Mouse (Mus musculus) MEL (cell line): ENCODE results near the gene Hectd3. TPM values are rescaled to one million over a fixed set of nuclear protein-coding genes. Genes with fewer than 3 reads are reported as not detected.

ENCODE experiments used
- DNase-seq: peaks from one replicate; pipeline ENCODE4 v3.0.0; 2011; ENCODE audit warnings: low read depth, low spot score
- H3K27ac ChIP-seq: 2 replicates; pipeline ENCODE4 v1.5.1; 2012; ENCODE audit warnings: low read depth, mild to moderate bottlenecking, control low read depth, low read length, moderate library complexity; ENCODE audit not compliant: control insufficient read depth
- H3K27me3 ChIP-seq, 2 experiments: fragments of 150-350 bp in 1 of 2; sonication (generic) in 1 of 2; 2 replicates each; pipeline ENCODE4 v1.6.1; 2012; ENCODE audit warnings: low read length in 2 of 2, mild to moderate bottlenecking in 2 of 2, improper control_type of control experiment in 1 of 2, moderate library complexity in 1 of 2; ENCODE audit not compliant: insufficient read depth in 2 of 2, control insufficient read depth in 1 of 2
- H3K36me3 ChIP-seq, 2 experiments: 2 replicates each; pipeline ENCODE4 v1.6.1; 2012 to 2014; ENCODE audit warnings: low read length in 2 of 2, improper control_type of control experiment in 1 of 2, inconsistent platforms in 1 of 2, mild to moderate bottlenecking in 1 of 2; ENCODE audit not compliant: insufficient read depth in 2 of 2, control insufficient read depth in 1 of 2
- H3K4me1 ChIP-seq, 2 experiments: fragments of 150-350 bp in 1 of 2; sonication (generic) in 1 of 2; 2 replicates each; pipeline ENCODE4 v1.6.1; 2012; ENCODE audit warnings: low read length in 2 of 2, improper control_type of control experiment in 1 of 2, mild to moderate bottlenecking in 1 of 2; ENCODE audit not compliant: insufficient read depth in 2 of 2, control insufficient read depth in 1 of 2
- H3K4me3 ChIP-seq, 2 experiments: fragments of 150-350 bp in 1 of 2; sonication (generic) in 1 of 2; 2 replicates each; pipeline ENCODE4 v1.5.1; 2012; ENCODE audit warnings: low read depth in 2 of 2, low read length in 2 of 2, mild to moderate bottlenecking in 2 of 2, moderate library complexity in 2 of 2, control low read depth in 1 of 2, improper control_type of control experiment in 1 of 2; ENCODE audit not compliant: control insufficient read depth in 1 of 2, insufficient read depth in 1 of 2
- H3K79me2 ChIP-seq: 2 replicates; pipeline ENCODE4 v1.6.1; 2012; ENCODE audit warnings: mild to moderate bottlenecking, low read length, moderate library complexity; ENCODE audit not compliant: control insufficient read depth, poor library complexity, insufficient read depth
- H3K9ac ChIP-seq: 2 replicates; pipeline ENCODE4 v1.6.1; 2012; ENCODE audit warnings: low read depth, mild to moderate bottlenecking, control low read depth, low read length, moderate library complexity; ENCODE audit not compliant: control insufficient read depth, poor library complexity, severe bottlenecking
- H3K9me3 ChIP-seq: fragments of 150-350 bp; sonication (generic); replicated peaks from 2 replicates; pipeline ENCODE4 v1.6.1; 2012; ENCODE audit warnings: mild to moderate bottlenecking, low read length, improper control_type of control experiment, moderate library complexity; ENCODE audit not compliant: insufficient read depth
- BHLHE40 ChIP-seq: IDR thresholded peaks from 2 replicates; pipeline ENCODE4 v1.6.1; 2012; ENCODE audit warnings: low read depth, mild to moderate bottlenecking, inconsistent platforms, low read length, improper control_type of control experiment, borderline replicate concordance
- CHD2 ChIP-seq: IDR thresholded peaks from 2 replicates; pipeline ENCODE4 v1.6.1; 2011; ENCODE audit warnings: low read length, improper control_type of control experiment
- CTCF ChIP-seq, 3 experiments: IDR thresholded peaks in 2 of 3; conservative IDR thresholded peaks in 1 of 3; 2 replicates each; pipeline ENCODE4 v1.5.1; 2011 to 2012; ENCODE audit warnings: low read length in 3 of 3, low read depth in 2 of 3, mild to moderate bottlenecking in 2 of 3, improper control_type of control experiment in 1 of 3, inconsistent platforms in 1 of 3, mixed read lengths in 1 of 3, moderate library complexity in 1 of 3; ENCODE audit not compliant: control insufficient read depth in 1 of 3, insufficient read depth in 1 of 3, poor library complexity in 1 of 3, severe bottlenecking in 1 of 3
- EP300 ChIP-seq, 2 experiments: IDR thresholded peaks; 2 replicates each; pipeline ENCODE4 v1.6.1; 2011; ENCODE audit warnings: improper control_type of control experiment in 2 of 2, low read length in 2 of 2, low read depth in 1 of 2, mild to moderate bottlenecking in 1 of 2
- ETS1 ChIP-seq: IDR thresholded peaks from 2 replicates; pipeline ENCODE4 v1.6.1; 2012; ENCODE audit warnings: low read depth, mild to moderate bottlenecking, inconsistent platforms, low read length, improper control_type of control experiment, moderate library complexity
- GATA1 ChIP-seq: IDR thresholded peaks from 2 replicates; pipeline ENCODE4 v1.6.1; 2011; ENCODE audit warnings: low read depth, low read length, improper control_type of control experiment
- HCFC1 ChIP-seq: IDR thresholded peaks from 2 replicates; pipeline ENCODE4 v1.6.1; 2012; ENCODE audit warnings: low read depth, mild to moderate bottlenecking, inconsistent platforms, low read length, improper control_type of control experiment, moderate library complexity
- JUND ChIP-seq: IDR thresholded peaks from 2 replicates; pipeline ENCODE4 v1.6.1; 2011; ENCODE audit warnings: low read depth, mild to moderate bottlenecking, improper control_type of control experiment, low read length
- KAT2A ChIP-seq: conservative IDR thresholded peaks from 2 replicates; pipeline ENCODE4 v1.6.1; 2012; ENCODE audit warnings: low read depth, low read length, improper control_type of control experiment, inconsistent platforms
- MAX ChIP-seq: IDR thresholded peaks from 2 replicates; pipeline ENCODE4 v1.6.1; 2011; ENCODE audit warnings: low read length, improper control_type of control experiment
- MAZ ChIP-seq: IDR thresholded peaks from 2 replicates; pipeline ENCODE4 v1.6.1; 2012; ENCODE audit warnings: low read depth, mild to moderate bottlenecking, inconsistent platforms, low read length, improper control_type of control experiment
- MEF2A ChIP-seq: IDR thresholded peaks from 2 replicates; pipeline ENCODE4 v1.6.1; 2014; ENCODE audit warnings: low read depth, mild to moderate bottlenecking, inconsistent platforms, low read length, improper control_type of control experiment; ENCODE audit not compliant: poor library complexity, insufficient replicate concordance, severe bottlenecking; ENCODE audit errors: extremely low read depth
- MYB ChIP-seq: IDR thresholded peaks from 2 replicates; pipeline ENCODE4 v1.6.1; 2011; ENCODE audit warnings: mild to moderate bottlenecking, low read depth, low read length, improper control_type of control experiment
- MYC ChIP-seq: IDR thresholded peaks from 2 replicates; pipeline ENCODE4 v1.6.1; 2011; ENCODE audit warnings: low read depth, mild to moderate bottlenecking, low read length, improper control_type of control experiment, moderate library complexity
- NRF1 ChIP-seq: IDR thresholded peaks from 2 replicates; pipeline ENCODE4 v1.6.1; 2014; ENCODE audit warnings: low read depth, mild to moderate bottlenecking, inconsistent platforms, low read length, improper control_type of control experiment, moderate library complexity; ENCODE audit not compliant: poor library complexity, insufficient read depth, severe bottlenecking
- POLR2A ChIP-seq, 2 experiments: IDR thresholded peaks; 2 replicates each; pipeline ENCODE4 v1.6.1; 2011 to 2012; ENCODE audit warnings: low read length in 2 of 2, mild to moderate bottlenecking in 2 of 2, control low read depth in 1 of 2, improper control_type of control experiment in 1 of 2, low read depth in 1 of 2, moderate library complexity in 1 of 2; ENCODE audit not compliant: control insufficient read depth in 1 of 2, insufficient read depth in 1 of 2, poor library complexity in 1 of 2
- POLR2AphosphoS2 ChIP-seq: IDR thresholded peaks from 2 replicates; pipeline ENCODE4 v1.6.1; 2011; ENCODE audit warnings: low read length, improper control_type of control experiment
- RAD21 ChIP-seq: IDR thresholded peaks from 2 replicates; pipeline ENCODE4 v1.6.1; 2011; ENCODE audit warnings: mild to moderate bottlenecking, low read depth, low read length, improper control_type of control experiment
- SIN3A ChIP-seq: IDR thresholded peaks from 2 replicates; pipeline ENCODE4 v1.6.1; 2012; ENCODE audit warnings: low read length, improper control_type of control experiment, inconsistent platforms
- SMC3 ChIP-seq: IDR thresholded peaks from 2 replicates; pipeline ENCODE4 v1.6.1; 2011; ENCODE audit warnings: low read depth, low read length, improper control_type of control experiment
- TBP ChIP-seq: IDR thresholded peaks from 2 replicates; pipeline ENCODE4 v1.8.0; 2011; ENCODE audit warnings: low read depth, low read length, improper control_type of control experiment
- UBTF ChIP-seq: IDR thresholded peaks from 2 replicates; pipeline ENCODE4 v1.6.1; 2012; ENCODE audit warnings: low read depth, mild to moderate bottlenecking, inconsistent platforms, low read length, improper control_type of control experiment, moderate library complexity, borderline replicate concordance; ENCODE audit not compliant: insufficient read depth
- ZC3H11A ChIP-seq: IDR thresholded peaks from 2 replicates; pipeline ENCODE4 v1.6.1; 2012; ENCODE audit warnings: low read depth, mild to moderate bottlenecking, inconsistent platforms, low read length, improper control_type of control experiment
- ZMIZ1 ChIP-seq: IDR thresholded peaks from 2 replicates; pipeline ENCODE4 v1.6.1; 2012; ENCODE audit warnings: low read depth, mild to moderate bottlenecking, inconsistent platforms, low read length, improper control_type of control experiment, moderate library complexity
- polyA plus RNA-seq, 2 experiments: library from polyadenylated mRNA; stranded (reverse) in 1 of 2; unstranded in 1 of 2; fragments of >175 nt in 1 of 2; fragments of >200 nt in 1 of 2; gene quantifications; 2 replicates each; pipeline versions ENCODE4 v1.2.1 to v1.2.4; 2012; ENCODE audit warnings: low replicate concordance in 2 of 2, low read depth in 1 of 2; ENCODE audit not compliant: insufficient read length in 2 of 2, insufficient read depth in 1 of 2, missing spikeins in 1 of 2
- total RNA-seq: library from RNA; depleted of rRNA; stranded (reverse); fragments of 300-350 nt; gene quantifications from 2 replicates; pipeline ENCODE4 v1.2.3, GENCODE M21; 2012

Hectd3 gene
- total and polyA plus RNA-seq, 3 experiments = 9.8 to 19.1 TPM; not detected in 1

- H3K9ac ChIP-seq = no peak overlapping the region
- TF ChIP-seq GATA1 (no peak), ZMIZ1 (no peak), MAX (no peak), JUND (no peak), SMC3 (no peak), MYB (no peak), POLR2AphosphoS2 (no peak), ETS1 (no peak), EP300 (IDR thresholded peaks at IDR 0.05; ENCODE audit: low read depth in 1 of 2, low read length in 2 of 2) (no peak), MAZ (no peak), RAD21 (no peak), UBTF (no peak), TBP (no peak)
- H3K9me3 ChIP-seq = no peaks in the 10 kb centered on the region
- no peak overlapping the region for H3K4me3 ChIP-seq
- H3K4me1 ChIP-seq = no peaks in the 10 kb centered on the region
- no peaks in the 10 kb centered on the region for H3K79me2 ChIP-seq
- H3K36me3 ChIP-seq = no peaks in the 10 kb centered on the region
- H3K27me3 ChIP-seq = no peaks in the 10 kb centered on the region
- DNase-seq = no peak
- no peak overlapping the region for H3K27ac ChIP-seq
Measured at GRCm38 (mm10) chr4:117001957-117002356, 6.8 kb downstream of the Hectd3 start.

- Histone ChIP-seq H3K4me1 (no peaks in the 10 kb centered on the region), H3K27ac (no peak overlapping the region), H3K9ac (no peak overlapping the region), H3K27me3 (no peaks in the 10 kb centered on the region), H3K4me3 (no peak overlapping the region), H3K36me3 (no peaks in the 10 kb centered on the region), H3K9me3 (no peaks in the 10 kb centered on the region), H3K79me2 (no peaks in the 10 kb centered on the region)
- TF ChIP-seq ZC3H11A = peak; percentile 30
- no peak for TF ChIP-seq MEF2A
- no peak for TF ChIP-seq POLR2A (IDR thresholded peaks at IDR 0.05; ENCODE audit: control insufficient read depth in 1 of 2, insufficient read depth in 1 of 2, low read depth in 1 of 2, low read length in 2 of 2, poor library complexity in 1 of 2)
- TF ChIP-seq HCFC1 = no peak
- TF ChIP-seq SIN3A = no peak
- no peak for TF ChIP-seq EP300 (IDR thresholded peaks at IDR 0.05; ENCODE audit: low read depth in 1 of 2, low read length in 2 of 2)
- TF ChIP-seq RAD21 = peak; percentile 59
- no peak for TF ChIP-seq NRF1
- no peak for TF ChIP-seq BHLHE40
- TF ChIP-seq GATA1 = no peak
- peak; percentile 76 for TF ChIP-seq SMC3
- TF ChIP-seq MYC = no peak
- TF ChIP-seq KAT2A = no peak
- TF ChIP-seq CHD2 = no peak
- TF ChIP-seq ZMIZ1 = no peak
- peak; percentile 61 to 78 (median 74) for TF ChIP-seq CTCF (IDR thresholded peaks at IDR 0.05 in 2 of 3, conservative IDR thresholded peaks at IDR 0.05 in 1 of 3; ENCODE audit: control insufficient read depth in 1 of 3, insufficient read depth in 1 of 3, low read depth in 2 of 3, low read length in 3 of 3, poor library complexity in 1 of 3, severe bottlenecking in 1 of 3)
- DNase-seq = peak; percentile 58
Measured at GRCm38 (mm10) chr4:117002543-117003521, 7.7 kb downstream of the Hectd3 start.
